Mouse (Mus musculus): ENCODE measurements around the gene Ccdc151.

Ccdc151 gene

DNA sequence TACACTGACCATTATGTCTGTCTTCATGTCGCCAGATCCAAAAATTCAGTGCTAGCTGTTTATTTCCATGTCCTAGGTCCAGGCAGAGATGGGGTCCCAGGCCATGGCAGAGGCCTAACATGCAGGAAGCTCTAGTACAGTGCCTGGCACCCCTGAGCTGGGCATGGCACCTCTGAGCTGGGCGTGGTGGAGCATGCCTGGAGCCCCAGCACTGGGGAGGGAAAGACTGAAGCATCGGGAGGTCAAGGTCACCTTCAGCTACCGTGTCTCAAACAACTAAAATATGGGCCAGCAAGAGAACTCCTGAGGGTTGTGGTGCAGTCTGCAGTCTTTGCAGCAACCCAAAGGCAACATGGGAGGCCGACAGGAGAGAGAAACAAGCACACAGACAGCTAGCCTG lies 44.1 kb downstream of the Ccdc151 start:
- DNase-seq (ENCODE audit: low spot score) = no peak

DNA sequence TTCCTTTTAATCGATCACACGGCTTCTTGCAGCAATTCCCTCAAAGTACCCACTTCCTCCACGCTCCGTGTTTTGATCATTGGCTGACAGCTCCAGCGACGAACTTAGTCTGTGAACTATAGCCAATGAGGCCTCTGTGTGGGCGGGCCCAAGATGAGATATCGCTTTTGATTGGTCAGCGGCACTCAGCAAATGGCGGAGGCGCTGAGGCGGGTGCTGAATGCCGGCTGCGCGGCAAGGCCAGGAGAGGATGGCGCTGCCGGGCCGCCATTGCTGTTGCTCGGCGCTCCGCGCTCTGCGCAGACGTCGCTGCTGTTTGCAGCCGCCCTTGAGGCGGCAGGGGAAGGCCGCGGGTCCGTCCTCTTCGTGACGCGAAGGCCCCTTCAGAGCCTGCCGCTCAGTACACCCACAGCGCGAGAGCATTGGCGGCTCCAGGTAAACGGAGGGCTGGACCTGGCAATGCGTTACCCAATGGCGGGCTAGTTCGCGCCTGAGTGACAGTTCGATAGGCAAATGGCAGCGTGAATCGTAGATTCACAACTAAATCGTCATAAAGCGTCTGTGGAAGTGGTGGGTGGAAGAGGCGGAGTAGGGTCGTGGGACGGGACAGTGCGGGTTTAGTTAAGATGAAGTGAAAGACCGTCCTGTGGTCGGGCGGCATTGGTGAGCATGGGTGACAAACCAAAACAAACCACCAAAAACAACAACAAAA lies 46.7 kb downstream of the Ccdc151 start, which contains the start of gene Swsap1:
Gene Swsap1 (plus strand): TSS at position 186 of the 712 bp plus-strand sequence.
- peak; percentile 99 for DNase-seq (ENCODE audit: low spot score)

DNA sequence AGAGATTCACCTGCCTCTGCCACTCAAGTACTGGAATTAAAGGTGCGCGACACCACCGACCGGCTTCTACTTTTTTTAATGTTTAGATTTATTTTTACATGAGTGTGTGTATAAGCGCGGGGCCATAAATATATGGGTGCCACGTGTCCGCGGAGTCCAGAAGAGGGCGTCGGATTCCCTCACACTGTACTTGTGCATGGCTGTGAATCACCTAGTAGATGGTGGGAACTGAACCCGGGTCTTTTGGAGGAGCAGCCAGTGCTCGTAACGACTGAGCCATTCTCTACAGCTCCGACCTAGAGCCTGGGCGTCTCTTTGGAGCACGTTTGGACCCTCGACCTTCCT lies 47.2 kb downstream of the Ccdc151 start:
- no peak for DNase-seq (ENCODE audit: low spot score)

DNA sequence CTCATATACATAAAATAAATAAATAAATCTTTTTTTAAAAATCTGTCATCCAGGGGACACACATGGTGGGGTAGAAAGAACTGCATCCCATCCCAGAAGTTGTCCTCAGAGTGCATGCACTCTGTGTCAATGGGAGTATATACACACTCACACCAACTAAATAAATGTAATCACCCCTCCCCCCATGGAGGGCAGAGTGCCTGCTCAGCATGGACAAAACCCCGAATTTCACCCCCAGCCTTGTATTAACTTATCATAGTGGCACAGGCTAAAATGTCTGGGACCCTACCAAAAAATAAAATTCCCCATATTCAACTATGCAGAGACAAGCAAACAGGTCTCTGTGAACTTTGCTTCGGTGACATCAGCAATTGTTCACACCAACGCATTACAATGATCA lies 47.8 kb downstream of the Ccdc151 start:
- no peak for DNase-seq (ENCODE audit: low spot score)

DNA sequence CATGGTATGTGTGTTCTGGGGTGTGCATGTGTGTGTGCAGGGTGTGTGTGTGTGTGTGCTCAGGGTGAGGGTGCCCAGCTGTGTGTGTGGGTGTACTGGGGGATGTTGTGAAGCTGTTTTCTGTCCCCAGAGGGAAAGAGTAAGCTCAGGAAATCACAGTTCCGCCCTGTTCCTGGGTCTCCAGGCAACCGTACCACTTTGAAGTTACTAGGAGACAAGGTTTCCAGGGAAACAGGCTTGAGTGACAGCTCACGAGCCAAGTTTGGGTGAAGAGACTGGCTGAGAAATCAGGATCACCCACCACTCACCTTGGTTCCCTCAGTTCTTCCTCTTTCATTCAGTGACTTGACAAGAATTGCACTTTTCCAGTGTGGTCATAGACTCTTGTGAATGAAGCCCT lies 48.8 kb downstream of the Ccdc151 start:
- DNase-seq (ENCODE audit: low spot score) = no peak

DNA sequence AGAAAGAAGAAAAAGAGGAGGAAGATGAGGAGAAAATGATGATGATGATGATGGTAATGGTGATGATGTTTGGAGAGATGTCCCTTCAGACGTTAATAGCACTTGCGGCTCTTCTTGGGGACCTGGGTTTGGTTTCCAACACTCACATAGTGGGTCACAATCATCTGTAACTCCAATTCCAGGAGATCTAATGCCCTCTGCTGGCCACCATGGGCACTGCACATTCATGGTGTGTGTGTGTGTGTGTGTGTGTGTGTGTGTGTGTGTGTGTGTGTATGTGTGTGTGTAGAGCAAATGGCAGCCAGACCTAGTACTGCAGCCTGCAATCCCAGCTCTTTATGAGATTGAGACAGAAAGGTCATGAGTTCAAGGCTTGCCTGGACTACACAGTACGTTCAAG lies 50.5 kb downstream of the Ccdc151 start:
- no peak for DNase-seq (ENCODE audit: low spot score)

DNA sequence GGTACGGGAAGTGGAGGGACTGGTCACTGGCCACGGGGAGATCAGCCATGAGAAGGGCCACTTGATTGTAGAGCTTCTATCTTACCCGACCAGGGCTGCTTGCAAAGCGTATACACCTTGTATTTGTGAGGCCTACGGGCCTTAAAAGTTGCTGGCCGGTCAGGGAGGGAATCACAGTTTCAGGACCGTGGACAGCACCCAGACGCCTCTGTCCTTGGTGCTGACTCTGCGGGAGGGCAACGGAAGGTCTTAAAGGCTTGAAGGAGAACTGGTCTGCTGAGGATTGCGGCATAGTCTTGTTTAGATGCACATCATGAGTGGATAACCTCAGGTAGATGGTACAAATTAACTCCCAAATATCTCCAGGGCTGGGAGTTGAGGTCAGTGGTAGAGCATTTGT lies 52.1 kb downstream of the Ccdc151 start:
- peak; percentile 62 for DNase-seq (ENCODE audit: low spot score)

DNA sequence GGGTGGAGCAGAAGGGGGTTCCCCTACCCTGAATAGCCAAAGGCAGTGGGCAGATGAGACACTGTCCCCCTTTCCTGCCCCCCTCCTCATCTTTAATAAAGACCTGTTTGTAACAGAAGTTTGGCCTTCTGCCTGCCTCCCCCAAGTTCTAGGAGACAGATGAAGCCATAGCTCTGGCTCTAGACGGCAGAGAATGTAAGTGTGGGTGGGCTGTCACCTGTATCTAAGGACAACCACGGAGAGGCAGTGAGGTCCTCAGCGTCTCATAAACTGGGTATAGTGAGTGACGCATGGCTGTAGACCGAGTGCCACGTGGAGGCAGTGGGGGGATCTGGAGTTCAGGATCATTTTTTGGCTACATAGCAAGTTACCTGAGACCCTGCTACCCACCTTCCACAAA lies 53.6 kb downstream of the Ccdc151 start:
- no peak for DNase-seq (ENCODE audit: low spot score)

DNA sequence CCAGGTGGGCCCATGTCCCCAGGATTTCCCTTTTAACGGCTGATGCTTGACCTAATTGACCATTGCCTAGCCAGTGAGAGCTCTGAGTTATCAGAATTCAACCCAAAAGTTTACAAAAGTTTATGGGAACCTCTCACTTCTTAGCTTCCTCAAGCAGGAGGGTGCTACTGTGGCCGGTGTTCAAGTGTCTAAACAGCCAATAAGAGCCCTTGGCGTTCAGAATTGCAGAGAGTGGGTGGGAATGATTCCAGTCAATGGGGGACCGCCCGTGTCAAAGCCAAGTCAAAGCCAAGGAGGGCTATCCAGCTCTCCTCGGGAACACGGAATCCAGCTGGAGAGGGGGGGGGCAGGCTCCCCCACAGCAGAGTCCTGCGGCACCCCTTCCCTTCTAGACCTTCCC lies 54.3 kb downstream of the Ccdc151 start:
- DNase-seq (ENCODE audit: low spot score) = no peak

DNA sequence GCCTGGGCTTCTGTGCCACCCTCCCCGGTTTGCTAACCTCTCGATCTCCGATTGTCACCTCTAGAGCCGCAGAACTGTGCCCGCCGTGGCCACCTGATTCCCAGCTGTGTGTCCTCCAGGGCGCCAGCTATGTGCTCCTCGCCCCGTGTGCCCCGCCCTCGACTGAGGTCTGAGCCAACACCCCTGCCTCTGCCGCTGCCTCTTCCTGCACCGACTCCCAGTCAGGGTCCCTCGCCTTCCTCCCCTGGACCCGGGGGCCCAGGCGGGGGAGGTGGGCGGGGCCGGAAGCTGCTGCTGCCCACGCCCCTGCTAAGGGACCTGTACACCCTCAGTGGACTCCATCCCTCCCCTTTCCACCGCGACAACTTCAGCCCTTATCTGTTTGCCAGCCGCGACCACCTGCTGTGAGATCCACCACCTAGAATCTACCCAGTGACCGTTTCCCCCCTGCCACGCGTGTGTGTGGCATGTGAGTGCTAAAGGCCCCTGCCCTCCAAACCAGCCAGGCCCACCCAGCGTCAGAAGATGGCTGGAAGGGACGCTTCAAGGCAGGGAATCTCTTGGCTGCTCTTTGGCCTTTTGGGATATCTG lies 54.8 kb downstream of the Ccdc151 start:
- DNase-seq (ENCODE audit: low spot score) = no peak

DNA sequence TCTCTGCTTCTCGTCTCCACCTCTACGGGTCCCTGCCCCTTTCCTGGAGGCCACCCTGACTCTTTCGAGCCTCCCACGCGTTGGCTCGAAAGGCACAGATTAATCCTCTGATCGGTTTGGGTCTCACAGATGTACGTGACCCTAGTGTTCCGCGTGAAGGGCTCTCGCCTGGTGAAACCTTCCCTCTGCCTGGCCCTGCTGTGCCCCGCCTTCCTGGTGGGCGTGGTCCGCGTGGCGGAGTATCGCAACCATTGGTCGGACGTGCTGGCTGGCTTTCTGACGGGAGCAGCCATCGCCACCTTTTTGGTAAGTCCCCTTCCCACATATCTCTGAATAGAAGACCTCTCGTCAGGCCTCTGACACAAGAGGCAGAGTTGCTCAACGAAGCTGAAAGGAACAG lies 58.2 kb downstream of the Ccdc151 start:
- DNase-seq (ENCODE audit: low spot score) = no peak

DNA sequence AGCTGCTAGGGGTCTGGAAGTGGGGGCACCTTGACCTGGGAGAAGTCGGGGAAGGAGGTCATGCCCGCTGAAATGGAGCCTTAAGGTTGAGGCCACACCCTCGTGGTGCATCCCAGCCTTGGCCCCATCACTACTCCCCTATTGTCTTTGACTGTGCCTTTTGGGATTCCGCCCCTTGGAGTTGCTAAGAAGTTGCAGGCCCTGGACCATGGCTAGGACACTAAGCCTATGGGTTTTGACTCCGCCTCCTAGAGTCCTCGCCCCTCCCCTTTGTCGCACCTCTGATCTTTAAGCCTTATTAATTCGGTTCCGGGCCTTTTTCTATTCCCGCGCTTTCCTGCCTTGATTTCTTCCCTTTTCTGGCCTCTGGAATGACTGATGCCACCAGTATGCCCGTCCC lies 58.8 kb downstream of the Ccdc151 start:
- no peak for DNase-seq (ENCODE audit: low spot score)

DNA sequence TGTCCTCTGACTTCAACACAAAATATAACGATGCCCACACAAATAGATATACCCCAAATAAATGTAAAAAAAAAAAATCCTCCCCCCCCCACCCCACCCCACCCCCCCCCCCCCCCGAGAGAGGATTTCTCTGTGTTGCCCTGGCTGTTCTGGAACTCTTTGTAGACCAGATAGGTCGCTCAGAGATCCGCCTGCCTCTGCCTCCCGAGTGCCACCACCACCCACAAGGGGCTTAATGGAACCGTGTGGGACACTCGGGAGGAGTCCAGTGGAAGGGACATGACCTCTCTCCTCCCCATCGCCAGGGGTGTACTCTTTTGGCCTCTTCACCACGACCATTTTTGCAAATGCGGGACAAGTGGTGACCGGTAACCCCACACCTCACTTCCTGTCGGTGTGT lies 59.4 kb downstream of the Ccdc151 start:
- no peak for DNase-seq (ENCODE audit: low spot score)
